Mouse (Mus musculus): ENCODE measurements around the gene Slc9a5.

DNA sequence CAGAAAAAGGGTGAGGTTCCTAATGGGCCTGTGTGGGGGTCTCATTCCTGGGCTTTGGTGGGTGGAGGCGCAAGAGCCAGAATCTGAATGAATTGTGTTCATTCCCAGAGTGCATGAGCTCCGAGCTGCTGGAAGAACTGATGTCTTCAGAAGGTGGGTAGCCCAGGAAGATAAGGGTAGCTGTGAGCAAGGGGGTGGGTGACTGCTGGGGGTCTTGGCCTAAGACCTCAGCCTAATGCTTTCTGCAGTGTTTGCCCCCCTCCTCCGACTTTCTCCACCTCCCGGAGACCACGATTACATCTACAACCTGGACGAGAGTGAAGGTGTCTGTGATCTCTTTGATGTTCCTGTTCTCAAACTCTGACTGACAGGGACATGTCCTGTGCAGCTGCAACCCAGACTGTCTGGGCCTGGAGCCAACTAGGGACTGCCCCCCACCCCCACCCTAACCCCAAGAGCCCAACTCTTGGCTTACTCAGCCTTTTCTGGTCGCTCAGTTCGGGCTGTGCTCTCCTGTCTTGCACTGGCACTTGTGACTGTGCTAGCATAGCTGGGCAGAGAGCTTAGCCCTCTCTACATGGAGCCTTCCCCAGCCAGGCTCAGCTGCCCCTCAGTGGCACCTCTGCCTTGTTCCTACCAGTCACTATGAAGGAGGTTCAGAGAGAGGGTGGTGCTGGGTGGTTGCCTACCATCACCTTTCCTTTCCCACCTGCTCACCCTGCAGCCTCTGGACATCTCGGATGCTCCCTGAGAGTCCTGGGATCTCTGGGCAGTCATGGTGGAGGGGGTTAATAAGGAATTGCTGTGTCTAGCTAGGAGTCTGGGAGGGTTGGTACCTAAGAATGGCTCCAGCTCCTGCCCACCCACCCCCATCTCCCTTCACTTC, 44.1 kb upstream of the Slc9a5 start:
- TF ChIP-seq CTCF (IDR thresholded peaks at IDR 0.05; ENCODE audit: low read depth, low read length) (no peak), TAL1 (conservative IDR thresholded peaks at IDR 0.05; ENCODE audit: low read depth, low read length) (no peak), GATA1 (IDR thresholded peaks at IDR 0.05; ENCODE audit: borderline replicate concordance, low read length) (no peak), POLR2AphosphoS5 (IDR thresholded peaks at IDR 0.05; ENCODE audit: insufficient replicate concordance, low read depth, low read length) (no peak), GATA2 (IDR thresholded peaks at IDR 0.05; ENCODE audit: borderline replicate concordance, low read depth, low read length) (no peak)

Measured in G1E (cell line).